Mouse (Mus musculus) kidney, adult 2 months (tissue): ENCODE data around the gene Tbxas1. TPM values are rescaled to one million over a fixed set of nuclear protein-coding genes. Genes with fewer than 3 reads are reported as not detected.

Experiments used
- DNase-seq: peaks from one replicate; pipeline ENCODE4 v3.0.0; 2021
- H3K27ac ChIP-seq: fragments of 200-500 bp; 2 replicates; pipeline ENCODE4 v1.5.1; 2012; ENCODE audit warnings: low read depth, low read length, control low read depth, inconsistent platforms; ENCODE audit not compliant: insufficient read depth
- H3K27me3 ChIP-seq: fragments of 200-500 bp; replicated peaks from 2 replicates; pipeline ENCODE4 v1.6.1; 2012; ENCODE audit warnings: mild to moderate bottlenecking, moderate library complexity, low read length, inconsistent platforms; ENCODE audit not compliant: control insufficient read depth, insufficient read depth
- H3K36me3 ChIP-seq: fragments of 200-500 bp; 2 replicates; pipeline ENCODE4 v1.6.1; 2012; ENCODE audit warnings: mild to moderate bottlenecking, moderate library complexity, low read length, inconsistent platforms; ENCODE audit not compliant: control insufficient read depth, insufficient read depth
- H3K4me1 ChIP-seq: fragments of 200-500 bp; 2 replicates; pipeline ENCODE4 v1.6.1; 2011; ENCODE audit warnings: low read length; ENCODE audit not compliant: control insufficient read depth, insufficient read depth
- H3K4me3 ChIP-seq: fragments of 200-500 bp; 2 replicates; pipeline ENCODE4 v1.5.1; 2011; ENCODE audit warnings: mild to moderate bottlenecking, low read depth, low read length, control low read depth; ENCODE audit not compliant: insufficient read depth
- CTCF ChIP-seq: fragments of 200-500 bp; conservative IDR thresholded peaks from 2 replicates; pipeline ENCODE4 v1.5.1; 2011; ENCODE audit warnings: low read depth, mild to moderate bottlenecking, control low read depth, low read length, moderate library complexity, mixed read lengths; ENCODE audit not compliant: insufficient read depth, insufficient read length
- POLR2A ChIP-seq: fragments of 200-500 bp; IDR thresholded peaks from one replicate; pipeline ENCODE4 v1.6.1; 2011; ENCODE audit warnings: low read depth, low read length, control low read depth
- WGBS: fragments of 180-500 bp; shearing (Covaris S2); methylation state at CpG from one replicate; pipeline ENCODE4 v1.1.7; 2018; 5-methylcytosine and 5-hydroxymethylcytosine counted together
- polyA plus RNA-seq: library from polyadenylated mRNA; depleted of rRNA; stranded (reverse); fragments of >200 nt; gene quantifications from 2 replicates; pipeline ENCODE4 v1.2.3, GENCODE M21; 2012

Tbxas1 gene
- polyA plus RNA-seq, 1 experiment: 19.5 TPM

DNA sequence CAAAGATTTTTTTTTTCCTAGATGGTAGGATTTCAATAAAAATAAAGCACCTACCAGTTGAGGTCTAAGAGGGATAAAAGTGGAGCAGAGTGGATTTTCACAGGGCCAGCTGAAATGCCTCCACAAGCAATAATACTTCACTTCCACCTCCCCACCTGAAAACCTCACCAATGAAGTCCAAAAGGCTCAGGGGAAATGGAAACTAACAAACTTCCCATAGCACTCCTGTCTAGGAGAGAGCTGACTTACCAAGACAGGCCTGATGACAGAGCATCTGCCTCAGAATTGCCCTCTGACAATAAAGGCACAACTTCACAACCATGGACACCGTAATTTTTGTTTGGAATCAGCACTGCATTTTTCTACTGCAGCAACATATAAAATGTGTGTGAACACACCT lies 15.4 kb upstream of the Tbxas1 start:
- H3K27me3 ChIP-seq: no peaks in the 10 kb centered on the region
- no peak for DNase-seq
- WGBS: 90% methylated on average over 1 of the region's 1 CpGs

DNA sequence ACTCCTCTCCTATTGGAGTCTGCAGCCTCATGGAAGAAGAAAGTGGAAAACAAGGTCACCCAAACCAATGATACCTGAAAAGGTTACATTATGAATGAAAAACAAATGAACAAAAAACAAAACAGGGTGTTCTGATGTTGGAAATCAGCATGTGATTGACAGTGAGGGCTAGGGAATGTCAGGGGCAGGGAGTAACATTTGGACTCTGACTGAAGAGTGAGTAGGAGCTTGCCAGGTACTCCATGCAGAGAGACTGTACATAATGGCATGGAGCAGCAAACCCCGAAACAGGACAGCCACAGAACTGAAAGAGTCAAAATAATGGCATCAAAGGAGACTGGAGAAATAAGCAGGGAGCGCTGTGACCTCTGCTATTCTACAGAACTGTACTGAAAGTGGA lies 14.9 kb upstream of the Tbxas1 start:
- Histone ChIP-seq H3K4me3 (no peak overlapping the region), H3K27me3 (no peaks in the 10 kb centered on the region), H3K27ac (no peak overlapping the region; the same call in 1 of the 2 replicates), H3K36me3 (no peaks in the 10 kb centered on the region), H3K4me1 (peaks cover 27% of the 10 kb centered on the region)
- no peak for TF ChIP-seq CTCF
- TF ChIP-seq POLR2A: no peak
- WGBS: 72% methylated on average over 2 of the region's 2 CpGs
- DNase-seq: peak; percentile 60

More for the DNA sequence above, 15.4 kb upstream of the Tbxas1 start:
- TF ChIP-seq CTCF: no peak
- TF ChIP-seq POLR2A: no peak
- Histone ChIP-seq H3K36me3 (no peaks in the 10 kb centered on the region), H3K4me1 (peaks cover 22% of the 10 kb centered on the region), H3K27ac (peak overlapping the region; percentile 35; the same call in 1 of the 2 replicates), H3K4me3 (no peak overlapping the region)

DNA sequence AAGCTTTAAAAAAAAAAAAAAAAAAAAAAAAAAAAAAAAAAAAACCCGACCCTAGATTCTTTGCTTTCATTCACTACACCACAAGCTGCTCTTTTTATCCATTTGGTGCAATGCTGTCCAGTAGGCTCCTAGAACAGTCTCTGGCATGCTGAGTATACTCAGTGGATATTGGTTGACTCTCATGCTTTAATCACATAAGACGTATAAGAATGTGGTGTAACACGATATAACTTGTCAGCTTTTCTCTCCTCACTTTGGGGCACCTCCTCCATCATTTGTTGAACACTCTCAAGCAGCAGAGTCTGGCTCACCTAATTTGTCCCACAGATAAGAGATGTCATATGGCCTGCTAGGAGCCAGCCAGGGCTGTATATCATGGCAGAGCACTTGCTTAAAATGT lies 11.6 kb upstream of the Tbxas1 start:
- peaks cover 49% of the 10 kb centered on the region for H3K4me1 ChIP-seq
- no peak overlapping the region for H3K4me3 ChIP-seq
- DNase-seq: no peak
- H3K27me3 ChIP-seq: no peaks in the 10 kb centered on the region
- 46% methylated on average over 3 of the region's 3 CpGs for WGBS
- TF ChIP-seq CTCF (no peak), POLR2A (no peak)
- H3K27ac ChIP-seq: no peak overlapping the region
- H3K36me3 ChIP-seq: no peaks in the 10 kb centered on the region

DNA sequence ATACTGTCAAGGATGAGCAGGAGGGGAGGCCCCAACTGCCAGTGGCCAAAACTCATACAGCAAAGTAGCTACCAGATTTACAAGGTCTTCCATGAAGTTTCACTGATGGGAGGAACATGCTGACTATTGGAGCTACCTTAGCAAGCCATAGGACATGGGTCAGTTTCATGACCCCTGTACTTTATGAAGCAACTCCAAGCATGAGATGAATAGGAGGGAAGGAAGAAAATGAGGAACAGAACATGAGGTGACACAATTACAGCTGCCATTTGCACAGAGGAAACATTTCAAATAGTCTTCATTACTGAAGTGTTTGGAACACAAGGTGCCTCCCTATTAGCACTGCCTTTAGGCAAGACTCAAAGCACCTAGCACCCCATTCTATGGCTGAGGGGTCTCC lies 9.4 kb upstream of the Tbxas1 start:
- H3K36me3 ChIP-seq: no peaks in the 10 kb centered on the region
- peak overlapping the region; percentile 19 for H3K27ac ChIP-seq
- peaks cover 43% of the 10 kb centered on the region for H3K4me1 ChIP-seq
- TF ChIP-seq POLR2A (no peak), CTCF (no peak)
- DNase-seq: no peak
- no peak overlapping the region for H3K4me3 ChIP-seq
- no peaks in the 10 kb centered on the region for H3K27me3 ChIP-seq

DNA sequence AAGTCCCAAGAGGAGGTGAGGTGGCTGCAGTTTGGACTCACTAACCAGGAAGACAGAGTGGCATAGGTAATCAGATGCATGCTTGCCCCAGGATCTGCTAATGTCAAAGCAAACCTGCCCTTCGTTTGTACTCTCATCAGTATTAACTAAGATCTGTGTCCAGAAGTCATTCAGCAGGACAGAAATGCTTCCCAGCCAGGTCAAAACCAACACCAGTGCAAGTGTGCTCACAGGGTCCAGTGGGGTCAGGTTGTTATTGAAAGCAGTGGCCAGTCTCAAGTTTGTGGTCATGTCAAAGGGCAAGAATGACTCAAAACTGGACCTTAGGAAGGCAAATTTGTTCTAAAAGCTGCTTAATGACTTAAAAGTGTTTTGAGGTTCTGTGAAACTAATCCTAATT lies 8.8 kb upstream of the Tbxas1 start:
- TF ChIP-seq POLR2A: no peak
- TF ChIP-seq CTCF: no peak
- Histone ChIP-seq H3K27me3 (no peaks in the 10 kb centered on the region), H3K4me1 (peaks cover 45% of the 10 kb centered on the region), H3K36me3 (no peaks in the 10 kb centered on the region), H3K4me3 (no peak overlapping the region), H3K27ac (peak overlapping the region; percentile 19)
- 36% methylated on average over 1 of the region's 1 CpGs for WGBS
- peak; percentile 87 for DNase-seq

DNA sequence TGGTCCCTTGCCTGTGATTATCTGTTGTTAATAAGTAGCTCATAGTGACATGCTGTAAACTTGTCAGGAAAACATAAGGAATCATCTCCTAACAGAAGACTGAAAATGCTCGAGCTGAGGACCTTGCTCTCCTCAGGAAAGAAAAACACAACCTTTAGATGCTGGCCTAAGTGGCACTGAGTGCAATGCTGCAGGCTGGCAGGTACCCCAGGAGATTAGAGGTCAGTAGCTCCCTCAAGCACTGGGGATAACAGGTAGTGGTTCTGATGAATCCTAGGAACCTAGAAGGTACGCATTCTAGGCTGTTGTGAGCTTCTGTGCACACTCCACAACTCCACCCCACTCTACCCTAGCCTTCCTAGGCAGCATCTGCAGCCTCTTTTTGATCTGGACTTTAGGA lies 8.4 kb upstream of the Tbxas1 start:
- H3K27me3 ChIP-seq: no peaks in the 10 kb centered on the region
- H3K4me1 ChIP-seq: peaks cover 47% of the 10 kb centered on the region
- H3K27ac ChIP-seq: peak overlapping the region; percentile 4; the same call in 1 of the 2 replicates
- peak; percentile 56 for DNase-seq
- H3K36me3 ChIP-seq: no peaks in the 10 kb centered on the region
- TF ChIP-seq CTCF (no peak), POLR2A (no peak)
- 22% methylated on average over 2 of the region's 2 CpGs for WGBS
- H3K4me3 ChIP-seq: no peak overlapping the region

DNA sequence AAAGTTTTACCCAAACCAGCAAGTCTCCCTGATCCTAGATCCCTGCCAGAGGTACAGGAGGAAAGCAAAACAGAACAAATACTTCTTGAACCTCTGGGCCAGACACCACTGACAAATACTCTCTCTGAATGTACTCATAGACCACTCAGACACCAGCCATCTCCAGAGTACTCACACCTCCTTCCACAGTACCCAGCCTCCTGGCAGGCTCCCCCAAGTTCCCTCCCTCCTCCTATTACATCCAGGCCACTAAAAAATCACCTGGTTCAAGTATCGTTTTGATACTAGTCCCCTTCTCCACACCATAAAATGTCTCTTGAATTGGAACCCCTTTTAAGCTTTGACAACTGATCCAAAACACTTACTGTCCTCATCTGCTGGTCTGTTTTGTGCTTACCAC lies 7.9 kb upstream of the Tbxas1 start:
- Histone ChIP-seq H3K27me3 (no peaks in the 10 kb centered on the region), H3K4me3 (no peak overlapping the region), H3K27ac (peak overlapping the region; percentile 4), H3K4me1 (peaks cover 50% of the 10 kb centered on the region), H3K36me3 (no peaks in the 10 kb centered on the region)
- WGBS: 27% methylated on average over 1 of the region's 1 CpGs
- DNase-seq: no peak
- TF ChIP-seq CTCF (no peak), POLR2A (no peak)
